Mouse (Mus musculus) embryonic facial prominence, embryonic 13.5 days (tissue): Measurements from ENCODE around the gene Sptbn4. TPM values are rescaled to one million over a fixed set of nuclear protein-coding genes. Genes with fewer than 3 reads are reported as not detected.

ENCODE experiments used
- ATAC-seq: fragments of 200-750 bp; cut with Nextera tagmentation; 2 replicates; pipeline ENCODE4 v1.8.0; 2017; ENCODE audit warnings: low read depth; ENCODE audit not compliant: insufficient number of reproducible peaks, insufficient read depth, low FRiP score, low TSS enrichment
- H3K27ac ChIP-seq: fragments of 300-500 bp; sonication (generic); 2 replicates; pipeline ENCODE4 v1.5.1; 2015; ENCODE audit warnings: moderate library complexity, mild to moderate bottlenecking, inconsistent platforms
- H3K27me3 ChIP-seq: fragments of 300-500 bp; sonication (generic); 2 replicates; pipeline ENCODE4 v1.6.1; 2015; ENCODE audit warnings: mild to moderate bottlenecking, inconsistent platforms
- H3K36me3 ChIP-seq: fragments of 300-500 bp; sonication (generic); 2 replicates; pipeline ENCODE4 v1.6.1; 2015; ENCODE audit warnings: mild to moderate bottlenecking, inconsistent platforms
- H3K4me1 ChIP-seq: fragments of 300-500 bp; sonication (generic); 2 replicates; pipeline ENCODE4 v1.6.1; 2015; ENCODE audit warnings: inconsistent platforms
- H3K4me2 ChIP-seq: fragments of 300-500 bp; sonication (generic); 2 replicates; pipeline ENCODE4 v1.6.1; 2015; ENCODE audit warnings: moderate library complexity, mild to moderate bottlenecking, inconsistent platforms
- H3K4me3 ChIP-seq: fragments of 300-500 bp; sonication (generic); 2 replicates; pipeline ENCODE4 v1.5.1; 2015; ENCODE audit warnings: mild to moderate bottlenecking, inconsistent platforms
- H3K9ac ChIP-seq: fragments of 300-500 bp; sonication (generic); 2 replicates; pipeline ENCODE4 v1.6.1; 2015; ENCODE audit warnings: mild to moderate bottlenecking, inconsistent platforms
- H3K9me3 ChIP-seq: fragments of 300-500 bp; sonication (generic); 2 replicates; pipeline ENCODE4 v1.6.1; 2016; ENCODE audit warnings: inconsistent platforms
- WGBS: fragments of 180-500 bp; shearing (Covaris S2); methylation state at CpG from one replicate; pipeline ENCODE4 v1.1.7; 2015; ENCODE audit warnings: mixed read lengths; 5-methylcytosine and 5-hydroxymethylcytosine counted together
- polyA plus RNA-seq: library from polyadenylated mRNA; unstranded; fragments of >200 nt; fragmentation: Nextera tagmentation; extraction: Ambion mirVana; gene quantifications from 2 replicates; pipeline ENCODE4 v1.2.1, GENCODE M21; 2015

Sptbn4 gene
- polyA plus RNA-seq, 1 experiment from 2014 or later = 0.73 TPM

- H3K9me3 ChIP-seq = no peaks in the 10 kb centered on the region
- ATAC-seq = no peak
- 0 out of 2 replicates have a peak overlapping the region, but pooled peaks have one; percentile 94 for H3K4me2 ChIP-seq
- H3K9ac ChIP-seq = no peak overlapping the region
- H3K4me1 ChIP-seq = peaks cover 28% of the 10 kb centered on the region
- 58% methylated on average over 10 of the region's 10 CpGs for WGBS
- H3K36me3 ChIP-seq = no peaks in the 10 kb centered on the region
- no peak overlapping the region for H3K4me3 ChIP-seq
- no peak overlapping the region for H3K27ac ChIP-seq
- H3K27me3 ChIP-seq = peaks cover 31% of the 10 kb centered on the region
Observed at GRCm38 (mm10) chr7:27449256-27449862, 1.9 kb upstream of the Sptbn4 start.

- Histone ChIP-seq H3K27me3 (peaks cover 34% of the 10 kb centered on the region), H3K4me2 (peak overlapping the region; percentile 94), H3K9ac (peak overlapping the region; percentile 78), H3K36me3 (no peaks in the 10 kb centered on the region), H3K9me3 (no peaks in the 10 kb centered on the region), H3K27ac (no peak overlapping the region), H3K4me3 (peak overlapping the region; percentile 62), H3K4me1 (peaks cover 28% of the 10 kb centered on the region)
- 53% methylated on average over 15 of the region's 15 CpGs for WGBS
- ATAC-seq = no peak
Observed at GRCm38 (mm10) chr7:27448421-27449206, 1.1 kb upstream of the Sptbn4 start.

- no peaks in the 10 kb centered on the region for H3K9me3 ChIP-seq
- peak overlapping the region; percentile 62 for H3K4me3 ChIP-seq
- peak overlapping the region; percentile 98 for H3K4me2 ChIP-seq
- peaks cover 37% of the 10 kb centered on the region for H3K27me3 ChIP-seq
- H3K36me3 ChIP-seq = no peaks in the 10 kb centered on the region
- WGBS = 7% methylated on average over 50 of the region's 53 CpGs
- no peak overlapping the region for H3K27ac ChIP-seq
- H3K9ac ChIP-seq = peak overlapping the region; percentile 78
- peaks cover 28% of the 10 kb centered on the region for H3K4me1 ChIP-seq
- ATAC-seq = no peak
Observed at GRCm38 (mm10) chr7:27446521-27447418, 716 bp downstream of the Sptbn4 start.

GRCm38 (mm10) chr7:27446051-27446450 lies 1.4 kb downstream of the Sptbn4 start:
- H3K27ac ChIP-seq = no peak overlapping the region
- peak overlapping the region; percentile 62 for H3K4me3 ChIP-seq
- ATAC-seq = no peak
- H3K27me3 ChIP-seq = peaks cover 37% of the 10 kb centered on the region
- peaks cover 28% of the 10 kb centered on the region for H3K4me1 ChIP-seq
- 2% methylated on average over 18 of the region's 18 CpGs for WGBS
- no peaks in the 10 kb centered on the region for H3K36me3 ChIP-seq
- no peaks in the 10 kb centered on the region for H3K9me3 ChIP-seq
- peak overlapping the region; percentile 78 for H3K9ac ChIP-seq
- peak overlapping the region; percentile 98 for H3K4me2 ChIP-seq

- Histone ChIP-seq H3K4me3 (no peak overlapping the region), H3K27me3 (peaks cover 19% of the 10 kb centered on the region), H3K27ac (no peak overlapping the region), H3K36me3 (no peaks in the 10 kb centered on the region), H3K9me3 (no peaks in the 10 kb centered on the region), H3K4me1 (no peaks in the 10 kb centered on the region), H3K9ac (no peak overlapping the region), H3K4me2 (no peak overlapping the region)
- whole genome bisulfite sequencing = 78% methylated on average over 4 of the region's 4 CpGs
- no peak for ATAC-seq
Observed at GRCm38 (mm10) chr7:27440014-27440413, 7.5 kb downstream of the Sptbn4 start.

- Histone ChIP-seq H3K36me3 (no peaks in the 10 kb centered on the region), H3K4me1 (0 out of 2 replicates have a peak, but pooled peaks cover 2% of the 10 kb centered on the region), H3K4me2 (no peak overlapping the region), H3K9me3 (no peaks in the 10 kb centered on the region), H3K9ac (no peak overlapping the region), H3K4me3 (no peak overlapping the region), H3K27me3 (peaks cover 31% of the 10 kb centered on the region), H3K27ac (no peak overlapping the region)
- no peak for ATAC-seq
- 53% methylated on average over 5 of the region's 5 CpGs for WGBS
Observed at GRCm38 (mm10) chr7:27437544-27437943, 9.9 kb downstream of the Sptbn4 start.

- Histone ChIP-seq H3K27ac (no peak overlapping the region), H3K27me3 (peaks cover 39% of the 10 kb centered on the region), H3K4me1 (0 out of 2 replicates have a peak, but pooled peaks cover 2% of the 10 kb centered on the region), H3K4me3 (no peak overlapping the region), H3K4me2 (no peak overlapping the region), H3K9me3 (peaks cover 7% of the 10 kb centered on the region; the same call in 1 of the 2 replicates), H3K9ac (no peak overlapping the region), H3K36me3 (no peaks in the 10 kb centered on the region)
- ATAC-seq = no peak
- 8% methylated on average over 10 of the region's 10 CpGs for WGBS
Observed at GRCm38 (mm10) chr7:27433794-27434193, 13.7 kb downstream of the Sptbn4 start.

- 0 out of 2 replicates have a peak, but pooled peaks cover 2% of the 10 kb centered on the region for H3K4me1 ChIP-seq
- H3K9me3 ChIP-seq = peaks cover 8% of the 10 kb centered on the region; the same call in 1 of the 2 replicates
- ATAC-seq = no peak
- no peak overlapping the region for H3K4me3 ChIP-seq
- no peaks in the 10 kb centered on the region for H3K36me3 ChIP-seq
- peaks cover 39% of the 10 kb centered on the region for H3K27me3 ChIP-seq
- H3K27ac ChIP-seq = no peak overlapping the region
- H3K9ac ChIP-seq = no peak overlapping the region
- H3K4me2 ChIP-seq = no peak overlapping the region
- 27% methylated on average over 10 of the region's 10 CpGs for WGBS
Observed at GRCm38 (mm10) chr7:27433349-27433748, 14.1 kb downstream of the Sptbn4 start.

- Histone ChIP-seq H3K27me3 (peaks cover 24% of the 10 kb centered on the region), H3K27ac (no peak overlapping the region), H3K4me1 (0 out of 2 replicates have a peak, but pooled peaks cover 2% of the 10 kb centered on the region), H3K36me3 (no peaks in the 10 kb centered on the region), H3K4me2 (no peak overlapping the region), H3K4me3 (no peak overlapping the region), H3K9me3 (peaks cover 8% of the 10 kb centered on the region; the same call in 1 of the 2 replicates), H3K9ac (no peak overlapping the region)
- 63% methylated on average over 2 of the region's 2 CpGs for WGBS
- no peak for ATAC-seq
Observed at GRCm38 (mm10) chr7:27429135-27429534, 18.4 kb downstream of the Sptbn4 start.

GRCm38 (mm10) chr7:27428002-27428401 lies 19.5 kb downstream of the Sptbn4 start:
- no peaks in the 10 kb centered on the region for H3K4me1 ChIP-seq
- ATAC-seq = no peak
- H3K27ac ChIP-seq = no peak overlapping the region
- no peak overlapping the region for H3K4me3 ChIP-seq
- peaks cover 8% of the 10 kb centered on the region; the same call in 1 of the 2 replicates for H3K9me3 ChIP-seq
- no peak overlapping the region for H3K4me2 ChIP-seq
- WGBS = 84% methylated on average over 11 of the region's 11 CpGs
- no peaks in the 10 kb centered on the region for H3K36me3 ChIP-seq
- H3K9ac ChIP-seq = no peak overlapping the region
- H3K27me3 ChIP-seq = peaks cover 13% of the 10 kb centered on the region

GRCm38 (mm10) chr7:27427387-27427786 lies 20.1 kb downstream of the Sptbn4 start:
- no peak overlapping the region for H3K9ac ChIP-seq
- no peak overlapping the region for H3K4me3 ChIP-seq
- 90% methylated on average over 1 of the region's 1 CpGs for WGBS
- no peak for ATAC-seq
- peaks cover 8% of the 10 kb centered on the region; the same call in 1 of the 2 replicates for H3K9me3 ChIP-seq
- H3K27me3 ChIP-seq = peaks cover 7% of the 10 kb centered on the region
- no peaks in the 10 kb centered on the region for H3K4me1 ChIP-seq
- H3K36me3 ChIP-seq = no peaks in the 10 kb centered on the region
- no peak overlapping the region for H3K27ac ChIP-seq
- H3K4me2 ChIP-seq = no peak overlapping the region
